Mouse (Mus musculus): ENCODE measurements around the gene Lbr.

GRCm38 (mm10) chr1:181889670-181890069 is 46.8 kb upstream of the Lbr start:
- TF ChIP-seq CTCF (IDR thresholded peaks at IDR 0.05; ENCODE audit: low read depth, low read length) (no peak), POLR2A (IDR thresholded peaks at IDR 0.05; ENCODE audit: extremely low read depth, insufficient read depth, low read length) (no peak)

All from liver, adult 2 months (tissue).